Mouse (Mus musculus): Measurements from ENCODE around the gene Nhlh1. TPM values are rescaled to one million over a fixed set of nuclear protein-coding genes. Genes with fewer than 3 reads are reported as not detected.

Gene Nhlh1
- total and polyA plus RNA-seq, 3 experiments, result not detected

GRCm38 (mm10) chr1:172053541-172054440, 3.6 kb downstream of the Nhlh1 start:
- DNase-seq, result no peak

GRCm38 (mm10) chr1:172052766-172053279, 4.5 kb downstream of the Nhlh1 start:
- no peak for DNase-seq

GRCm38 (mm10) chr1:172049131-172049782, 8.1 kb downstream of the Nhlh1 start:
- DNase-seq, result no peak

- DNase-seq, result no peak
Observed at GRCm38 (mm10) chr1:172048241-172048734, 9.1 kb downstream of the Nhlh1 start.

- DNase-seq, result peak; percentile 56
Observed at GRCm38 (mm10) chr1:172046938-172047337, 10.4 kb downstream of the Nhlh1 start.

- DNase-seq, result no peak
Observed at GRCm38 (mm10) chr1:172046410-172046809, 11.0 kb downstream of the Nhlh1 start.

GRCm38 (mm10) chr1:172029914-172030313, 27.5 kb downstream of the Nhlh1 start:
- no peak for DNase-seq

- no peak for DNase-seq
Observed at GRCm38 (mm10) chr1:172028394-172029275, 28.7 kb downstream of the Nhlh1 start, which contains the start of gene Vangl2. Vangl2 (minus strand) TSS chr1:172028444.

GRCm38 (mm10) chr1:172027809-172028102, 29.6 kb downstream of the Nhlh1 start:
- DNase-seq, result no peak

GRCm38 (mm10) chr1:172027010-172027808, 30.2 kb downstream of the Nhlh1 start:
- DNase-seq, result peak; percentile 83

- DNase-seq, result peak; percentile 23
Observed at GRCm38 (mm10) chr1:172026201-172026901, 31.0 kb downstream of the Nhlh1 start.

- no peak for DNase-seq
Observed at GRCm38 (mm10) chr1:172025201-172025904, 32.0 kb downstream of the Nhlh1 start.

- DNase-seq, result no peak
Observed at GRCm38 (mm10) chr1:172024140-172024895, 33.1 kb downstream of the Nhlh1 start.

GRCm38 (mm10) chr1:172019863-172020521, 37.4 kb downstream of the Nhlh1 start:
- DNase-seq, result no peak

- DNase-seq, result no peak
Observed at GRCm38 (mm10) chr1:172019339-172019738, 38.0 kb downstream of the Nhlh1 start.

GRCm38 (mm10) chr1:172018336-172019311, 38.7 kb downstream of the Nhlh1 start:
- no peak for DNase-seq

- no peak for DNase-seq
Observed at GRCm38 (mm10) chr1:172017517-172018070, 39.8 kb downstream of the Nhlh1 start.

Measured in adrenal gland, adult 2 months (tissue).